Mouse (Mus musculus): Measurements from ENCODE around the gene Fam129a.

The Fam129a gene

GRCm38 (mm10) chr1:151570981-151571837 is at the start of gene Fam129a:
Gene Fam129a, plus strand, starts transcription at chr1:151571186.
- DNase-seq (ENCODE audit: low spot score in 2 of 2): no peak

DNA sequence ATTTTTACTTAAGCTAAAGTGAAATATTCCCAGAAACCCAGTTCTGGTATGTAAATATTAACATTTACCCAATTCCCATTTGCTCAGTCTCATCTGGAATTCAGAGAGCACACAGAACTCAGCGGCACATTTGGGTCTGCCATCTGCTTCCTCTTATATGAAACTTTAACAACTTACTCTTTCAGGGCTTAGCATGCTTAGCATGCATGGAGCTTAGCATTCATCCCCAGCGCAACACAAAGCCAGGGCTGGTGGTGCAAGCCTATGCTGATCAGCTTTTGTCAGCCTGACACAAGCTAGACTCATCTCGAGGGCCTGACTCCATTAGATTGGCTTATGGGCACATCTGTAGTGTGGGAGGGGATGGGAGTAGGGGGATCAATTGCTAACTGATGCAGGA is 44.3 kb upstream of the Fam129a start:
- peak in 1 of 2 experiments; percentile 45 for DNase-seq (ENCODE audit: low spot score in 2 of 2)

- no peak for DNase-seq (ENCODE audit: low spot score in 2 of 2)
Measured at GRCm38 (mm10) chr1:151543796-151544477, 27.0 kb upstream of the Fam129a start.

- DNase-seq (ENCODE audit: low spot score in 2 of 2): no peak
Measured at GRCm38 (mm10) chr1:151544581-151544980, 26.4 kb upstream of the Fam129a start.

- DNase-seq (ENCODE audit: low spot score in 2 of 2): no peak
Measured at GRCm38 (mm10) chr1:151545571-151545970, 25.4 kb upstream of the Fam129a start.

- DNase-seq (ENCODE audit: low spot score in 2 of 2): no peak
Measured at GRCm38 (mm10) chr1:151548896-151549610, 21.9 kb upstream of the Fam129a start.

DNA sequence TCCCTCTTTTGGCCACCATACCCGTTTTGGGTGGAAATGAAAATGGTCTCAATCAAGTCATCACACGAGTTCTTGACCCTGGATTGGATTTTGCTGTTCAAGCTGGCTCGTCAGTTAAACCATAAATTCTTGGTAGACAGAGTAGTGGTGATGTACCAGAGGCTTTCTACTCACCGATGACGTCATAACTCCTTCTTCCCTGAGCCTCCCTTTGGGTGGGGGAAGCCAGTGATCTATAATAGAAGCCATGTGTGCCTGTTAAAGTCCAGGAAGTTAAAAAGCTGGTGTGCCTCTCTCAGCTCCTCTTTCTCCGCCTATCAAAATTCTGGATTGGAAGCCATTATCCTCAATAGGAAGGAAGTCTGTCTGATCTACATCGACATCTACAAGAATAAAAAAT is 21.2 kb upstream of the Fam129a start:
- DNase-seq (ENCODE audit: low spot score in 2 of 2): no peak

- DNase-seq (ENCODE audit: low spot score in 2 of 2): no peak
Measured at GRCm38 (mm10) chr1:151550587-151551479, 20.2 kb upstream of the Fam129a start.

DNA sequence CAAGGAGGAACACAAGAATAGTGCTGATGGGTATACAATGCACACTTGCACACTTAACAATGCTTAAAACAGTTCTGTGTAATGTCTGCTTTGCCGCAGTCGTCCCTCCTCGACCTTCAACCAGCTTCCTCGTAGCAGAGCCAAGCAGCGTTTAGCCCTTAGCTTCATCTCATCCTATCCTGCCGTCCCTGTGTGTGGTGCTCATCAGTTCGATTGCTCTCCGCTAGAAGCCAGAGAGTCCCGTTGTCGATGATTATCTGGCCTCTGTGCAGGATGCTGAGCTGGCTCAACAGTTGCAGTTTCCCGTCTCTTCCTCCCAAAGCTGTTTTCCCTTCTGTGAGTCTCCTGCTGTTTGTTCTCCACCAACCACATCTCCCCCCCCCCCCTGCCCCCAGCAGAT is 10.4 kb upstream of the Fam129a start:
- no peak for DNase-seq (ENCODE audit: low spot score in 2 of 2)

DNA sequence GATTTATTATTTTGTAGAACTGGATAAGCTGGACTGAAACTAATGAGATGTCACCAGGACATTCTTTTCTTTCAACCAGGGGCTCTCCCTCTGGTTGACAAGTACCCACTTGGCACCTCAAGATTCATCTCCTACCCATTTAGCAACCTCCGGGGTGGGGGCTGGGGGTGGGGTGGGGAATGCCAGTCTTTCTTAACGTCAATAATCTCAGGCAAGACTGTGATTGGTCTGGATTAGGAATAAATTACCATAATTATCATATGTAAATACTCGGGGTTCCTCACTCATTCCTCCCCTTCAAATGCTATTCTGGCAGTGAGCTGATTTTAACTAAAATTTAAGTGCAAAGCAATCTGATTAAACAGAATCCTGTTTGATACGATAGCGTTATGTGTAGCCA is 7.6 kb upstream of the Fam129a start:
- DNase-seq (ENCODE audit: low spot score in 2 of 2): no peak

DNA sequence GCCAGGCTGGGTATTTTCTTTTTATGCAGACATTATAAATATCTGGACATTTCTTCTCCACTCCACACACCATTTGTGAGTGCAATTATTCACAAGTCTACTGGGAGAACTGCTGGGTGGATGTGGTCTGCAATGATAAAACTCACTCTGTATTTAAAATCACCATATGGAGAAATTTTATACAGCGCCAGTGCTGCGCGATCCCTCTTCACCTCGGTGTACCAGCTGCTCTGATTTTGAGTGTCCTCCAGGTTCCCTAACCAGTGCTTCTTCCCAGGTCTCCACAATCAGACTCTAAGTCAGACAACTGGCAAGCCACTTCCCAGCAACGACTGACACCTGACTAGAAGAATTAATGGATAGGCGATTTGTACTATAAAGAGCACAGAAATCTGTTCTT is 7.1 kb upstream of the Fam129a start:
- DNase-seq (ENCODE audit: low spot score in 2 of 2): no peak

DNA sequence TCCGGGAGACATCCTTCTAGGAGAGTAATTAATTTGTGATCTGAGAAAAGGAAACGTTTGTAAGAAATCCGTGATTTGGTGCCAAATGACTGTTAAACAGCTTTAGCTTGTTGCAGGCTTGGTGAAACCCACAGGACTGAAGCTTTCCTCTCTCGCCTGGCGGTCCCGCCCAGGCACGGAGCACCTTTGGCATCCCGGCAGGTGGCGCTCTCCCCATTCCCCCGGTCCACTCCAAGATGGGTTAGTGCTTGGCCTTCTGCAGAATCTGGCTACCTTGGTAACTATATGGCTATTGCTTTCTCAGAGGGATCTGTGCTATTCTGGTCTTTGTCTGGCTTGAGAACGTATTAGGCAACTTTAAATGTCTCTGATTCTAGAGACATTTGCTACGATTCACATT is 6.6 kb upstream of the Fam129a start:
- DNase-seq (ENCODE audit: low spot score in 2 of 2): peak; percentile 69 to 75

- DNase-seq (ENCODE audit: low spot score in 2 of 2): no peak
Measured at GRCm38 (mm10) chr1:151568682-151569081, 2.3 kb upstream of the Fam129a start.

DNA sequence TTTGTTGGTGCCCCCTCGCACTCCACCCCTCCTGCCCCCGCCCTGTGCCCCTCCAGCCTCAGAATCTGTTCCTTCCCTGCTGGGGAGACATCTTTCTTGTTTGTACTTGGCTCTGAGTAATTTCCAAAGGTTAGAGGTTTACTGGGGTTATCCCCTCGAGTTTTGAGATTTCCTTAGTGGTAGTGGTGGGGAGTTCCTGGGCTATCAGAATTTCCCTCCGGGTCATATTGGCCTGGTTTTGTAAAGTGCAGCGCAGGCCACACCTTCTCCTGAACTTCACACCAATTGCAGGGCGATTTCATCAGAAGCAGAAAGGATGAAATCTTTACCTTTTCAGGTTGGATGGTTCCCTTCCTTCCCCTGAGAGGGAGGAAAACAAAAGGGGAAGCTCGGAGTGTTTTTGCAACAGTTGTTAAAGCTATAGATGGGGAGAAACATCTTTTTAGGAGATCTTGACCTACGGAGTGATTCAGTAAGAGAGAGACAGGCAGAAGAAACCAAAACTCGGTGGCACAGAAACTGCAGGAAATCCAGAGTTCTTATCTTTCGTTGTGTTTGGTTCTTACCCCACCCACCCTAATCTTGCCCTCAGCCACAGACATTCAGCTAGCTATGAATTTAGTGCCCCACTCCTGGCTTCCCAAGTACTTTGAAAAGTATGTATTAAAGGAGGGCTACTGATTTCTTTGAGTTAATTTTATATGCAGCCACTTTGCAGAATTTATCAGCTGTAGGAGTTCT is 1.0 kb downstream of the Fam129a start:
- no peak for DNase-seq (ENCODE audit: low spot score in 2 of 2)

- no peak for DNase-seq (ENCODE audit: low spot score in 2 of 2)
Measured at GRCm38 (mm10) chr1:151572601-151573320, 1.8 kb downstream of the Fam129a start.

DNA sequence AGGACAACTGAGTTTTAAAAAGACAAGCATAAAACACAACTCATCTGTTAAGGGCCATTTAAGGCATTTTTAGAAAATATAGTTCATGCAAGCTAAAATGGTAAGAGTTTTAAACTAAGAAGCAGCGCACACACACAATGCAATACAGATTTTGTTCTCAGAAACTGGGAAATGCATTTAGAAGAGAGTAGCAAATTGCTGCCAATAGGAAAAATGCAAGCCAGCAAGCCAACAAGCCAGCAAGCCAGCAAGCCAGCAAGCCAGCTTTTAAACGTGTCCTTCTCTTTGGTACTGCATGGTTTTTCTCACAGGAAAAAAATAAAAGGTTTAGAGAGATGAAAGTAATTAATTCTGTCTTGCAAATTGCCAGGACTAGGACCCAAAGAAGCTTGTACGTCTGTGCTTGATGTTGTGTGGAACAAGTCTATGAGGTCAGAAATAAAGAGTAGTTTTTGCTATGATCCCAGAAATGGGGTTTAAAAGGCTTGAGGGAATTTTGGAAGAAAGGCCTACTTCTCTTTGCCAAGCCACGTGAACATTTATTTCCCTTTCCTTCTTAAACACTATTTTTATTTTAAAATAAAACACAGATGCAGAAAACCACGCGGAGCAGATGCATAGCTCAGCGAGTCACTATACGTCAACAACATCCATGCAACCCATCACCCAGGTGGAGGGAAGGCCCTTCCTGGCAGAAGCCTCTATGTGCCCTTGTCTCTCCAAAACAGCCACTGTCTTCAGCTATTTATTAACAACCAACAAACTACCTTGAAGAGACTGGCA is 9.4 kb downstream of the Fam129a start:
- peak in 1 of 2 experiments; percentile 13 for DNase-seq (ENCODE audit: low spot score in 2 of 2)

- DNase-seq (ENCODE audit: low spot score in 2 of 2): peak in 1 of 2 experiments; percentile 31
Measured at GRCm38 (mm10) chr1:151581454-151581853, 10.5 kb downstream of the Fam129a start.

- no peak for DNase-seq (ENCODE audit: low spot score in 2 of 2)
Measured at GRCm38 (mm10) chr1:151581977-151582376, 11.0 kb downstream of the Fam129a start.
